Comparison of ENCODE assay signal across 12 mouse cellular contexts in the genomic region with DNA sequence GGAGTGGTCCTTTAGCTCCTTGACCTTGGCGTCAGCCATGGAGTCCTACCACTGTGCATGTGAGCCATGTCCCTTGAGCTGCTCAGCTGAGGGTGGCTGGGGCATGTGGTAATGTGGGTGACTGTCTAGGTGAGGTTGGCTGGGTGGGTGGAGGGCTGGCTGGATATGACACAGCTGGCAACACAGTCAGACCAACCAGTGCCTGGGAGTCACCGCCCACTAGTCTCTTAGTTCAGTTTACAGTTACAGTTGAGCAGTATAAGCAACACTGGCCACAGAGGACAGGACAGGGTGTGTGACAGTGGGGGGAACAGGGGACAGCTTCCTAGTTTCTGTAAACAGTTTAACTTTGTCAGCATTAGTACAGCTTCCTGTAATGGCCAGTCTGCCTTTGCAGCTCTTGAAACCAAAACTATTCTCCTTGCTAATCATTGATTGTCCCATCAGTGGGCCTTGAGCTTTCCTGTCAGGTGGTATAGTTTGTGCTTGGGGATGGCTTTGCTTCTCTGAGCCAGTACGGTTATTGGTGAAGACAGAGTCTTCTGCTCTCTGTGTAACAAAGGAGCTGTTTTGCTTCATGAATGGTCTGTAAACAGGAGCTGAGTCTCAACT. TPM values are rescaled to one million over a fixed set of nuclear protein-coding genes. Genes with fewer than 3 reads are reported as not detected.
DNase-seq lines count a peak whose midpoint lies in the region; ATAC-seq lines count a peak whose summit lies in the region.
"Had no signal": no experiment of that assay in that cellular context is flagged by ENCODE, and none has a peak within 500 bp of the region (broad histone marks: within the 10 kb centered on the region; RNA-seq: fewer than 3 reads in every experiment).

No protein-coding gene starts in this region.

- 0 out of 2 replicates have a peak, but pooled peaks have one; percentile 22 for ATAC-seq in liver, embryonic 12.5 days
- ATAC-seq in liver, embryonic 15.5 days (ENCODE audit: insufficient read depth), result 0 out of 2 replicates have a peak, but pooled peaks have one; percentile 47
- peak; percentile 42; the same call in 1 of the 2 replicates for ATAC-seq in stomach, embryonic 14.5 days (ENCODE audit: insufficient number of reproducible peaks, insufficient read depth, low FRiP score, low read depth)

- H3K27me3 ChIP-seq in liver, embryonic 12.5 days (replicated peaks), result no peaks in the 10 kb centered on the region
- H3K27me3 ChIP-seq in liver, embryonic 15.5 days, result no peaks in the 10 kb centered on the region
- no peaks in the 10 kb centered on the region for H3K27me3 ChIP-seq in stomach, embryonic 14.5 days (ENCODE audit: control insufficient read depth, insufficient read depth, low read length)
- H3K27me3 ChIP-seq: embryonic facial prominence, embryonic 15.5 days; limb, embryonic 15.5 days had no signal

- H3K36me3 ChIP-seq in liver, embryonic 12.5 days, result peaks cover 57% of the 10 kb centered on the region
- peaks cover 39% of the 10 kb centered on the region for H3K36me3 ChIP-seq in liver, embryonic 15.5 days (replicated peaks)
- peaks cover 14% of the 10 kb centered on the region for H3K36me3 ChIP-seq in stomach, embryonic 14.5 days (ENCODE audit: control insufficient read depth, insufficient read depth, low read length)

- peak; percentile 39 for DNase-seq in adrenal gland, adult 2 months
- no peak for DNase-seq in adrenal gland, postnatal 25 days
- no peak for DNase-seq in liver
- no peak for DNase-seq in cerebellum, adult 9-11 months
- no peak for DNase-seq in ovary, postnatal 10 days (ENCODE audit: low spot score)

- H3K4me1 ChIP-seq in liver, embryonic 12.5 days, result peaks cover 84% of the 10 kb centered on the region
- H3K4me1 ChIP-seq in liver, embryonic 15.5 days (replicated peaks), result peaks cover 78% of the 10 kb centered on the region
- peaks cover 37% of the 10 kb centered on the region for H3K4me1 ChIP-seq in stomach, embryonic 14.5 days (ENCODE audit: control insufficient read depth, insufficient read depth, low read length)

- H3K27ac ChIP-seq in liver, embryonic 12.5 days, result 0 out of 2 replicates have a peak overlapping the region, but pooled peaks have one; percentile 16
- H3K27ac ChIP-seq in liver, embryonic 15.5 days (replicated peaks), result no peak overlapping the region
- no peak overlapping the region for H3K27ac ChIP-seq in stomach, embryonic 14.5 days (ENCODE audit: low read length)
- H3K27ac ChIP-seq: embryonic facial prominence, embryonic 15.5 days; limb, embryonic 15.5 days had no signal

- H3K9me3 ChIP-seq in liver, embryonic 12.5 days (replicated peaks), result no peaks in the 10 kb centered on the region
- no peaks in the 10 kb centered on the region for H3K9me3 ChIP-seq in liver, embryonic 15.5 days (replicated peaks)
- H3K9me3 ChIP-seq in stomach, embryonic 14.5 days (ENCODE audit: control insufficient read depth, low read depth, low read length), result no peaks in the 10 kb centered on the region; the same call in 1 of the 2 replicates
- H3K9me3 ChIP-seq: embryonic facial prominence, embryonic 15.5 days; limb, embryonic 15.5 days had no signal

- no peak overlapping the region for H3K4me3 ChIP-seq in liver, embryonic 12.5 days
- H3K4me3 ChIP-seq in liver, embryonic 15.5 days (replicated peaks), result no peak overlapping the region
- H3K4me3 ChIP-seq in stomach, embryonic 14.5 days (ENCODE audit: low read depth, low read length), result no peak overlapping the region
- H3K4me3 ChIP-seq: embryonic facial prominence, embryonic 15.5 days; limb, embryonic 15.5 days had no signal

- 75% methylated on average over 3 of the region's 3 CpGs for WGBS in liver, embryonic 12.5 days (ENCODE audit: insufficient replicate concordance)
- WGBS in liver, embryonic 15.5 days (ENCODE audit: insufficient replicate concordance), result 56% methylated on average over 3 of the region's 3 CpGs
- WGBS in stomach, embryonic 14.5 days, result 77% methylated on average over 3 of the region's 3 CpGs

- H3K4me2 ChIP-seq in liver, embryonic 12.5 days, result no peak overlapping the region
- H3K4me2 ChIP-seq in liver, embryonic 15.5 days, result no peak overlapping the region
- no peak overlapping the region for H3K4me2 ChIP-seq in stomach, embryonic 14.5 days (replicated peaks; ENCODE audit: low read depth, low read length)
- H3K4me2 ChIP-seq: embryonic facial prominence, embryonic 15.5 days; limb, embryonic 15.5 days had no signal

- H3K9ac ChIP-seq in liver, embryonic 12.5 days, result no peak overlapping the region
- no peak overlapping the region for H3K9ac ChIP-seq in liver, embryonic 15.5 days
- no peak overlapping the region for H3K9ac ChIP-seq in stomach, embryonic 14.5 days (replicated peaks; ENCODE audit: low read depth, low read length)
- H3K9ac ChIP-seq: embryonic facial prominence, embryonic 15.5 days; limb, embryonic 15.5 days had no signal

RNA-seq across cellular contexts. Expression of a gene that starts 6.5 kb away (rescaled TPM):
- total RNA-seq in adrenal gland, adult 2 months (2021), result 10 to 100 TPM; 59.8 to 61.8 TPM
- polyA plus RNA-seq in adrenal gland, adult 2 months (2012; rRNA removed), result 21.7 and 23.2 TPM in 2 replicates
- 52.6 and 68.3 TPM in 2 replicates for total RNA-seq in adrenal gland, postnatal 25 days (2021)
- 18.0 and 19.4 TPM in 2 replicates for polyA plus RNA-seq in liver, embryonic 12.5 days (2016; fragmentation: Nextera tagmentation; extraction: Ambion mirVana)
- polyA plus RNA-seq in liver, embryonic 15.5 days (2015; fragmentation: Nextera tagmentation; extraction: Ambion mirVana), result 13.3 and 14.7 TPM in 2 replicates
- 34.0 and 35.7 TPM in 2 replicates for polyA plus RNA-seq in stomach, embryonic 14.5 days (2014; fragmentation: Nextera tagmentation; extraction: Ambion mirVana)

RNA-seq across cellular contexts. Expression of a gene that starts 44.6 kb away (rescaled TPM):
- total RNA-seq in adrenal gland, adult 2 months (2021), result not detected
- not detected in 2 replicates for polyA plus RNA-seq in adrenal gland, adult 2 months (2012; rRNA removed)
- total RNA-seq in adrenal gland, postnatal 25 days (2021), result not detected in 2 replicates
- not detected in 2 replicates for polyA plus RNA-seq in liver, embryonic 12.5 days (2016; fragmentation: Nextera tagmentation; extraction: Ambion mirVana)
- not detected in 2 replicates for polyA plus RNA-seq in liver, embryonic 15.5 days (2015; fragmentation: Nextera tagmentation; extraction: Ambion mirVana)
- not detected in 2 replicates for polyA plus RNA-seq in stomach, embryonic 14.5 days (2014; fragmentation: Nextera tagmentation; extraction: Ambion mirVana)
- total RNA-seq: adrenal gland, postnatal 36 days had no signal
- polyA plus RNA-seq: embryonic facial prominence, embryonic 15.5 days; heart, embryonic 14.5 days; limb, embryonic 15.5 days had no signal

RNA-seq across cellular contexts. Expression of a gene that starts 56.6 kb away (rescaled TPM):
- 10 to 100 TPM; 41.8 to 43.2 TPM for total RNA-seq in adrenal gland, adult 2 months (2021)
- polyA plus RNA-seq in adrenal gland, adult 2 months (2012; rRNA removed), result 13.1 and 17.4 TPM in 2 replicates
- 41.9 and 53.9 TPM in 2 replicates for total RNA-seq in adrenal gland, postnatal 25 days (2021)
- 15.6 and 17.8 TPM in 2 replicates for polyA plus RNA-seq in liver, embryonic 12.5 days (2016; fragmentation: Nextera tagmentation; extraction: Ambion mirVana)
- 10.8 and 11.1 TPM in 2 replicates for polyA plus RNA-seq in liver, embryonic 15.5 days (2015; fragmentation: Nextera tagmentation; extraction: Ambion mirVana)
- 42.8 and 46.6 TPM in 2 replicates for polyA plus RNA-seq in stomach, embryonic 14.5 days (2014; fragmentation: Nextera tagmentation; extraction: Ambion mirVana)
